Mouse (Mus musculus) megakaryocyte, adult 5-6 weeks (primary cell): ENCODE data around the gene Tnks1bp1. TPM values are rescaled to one million over a fixed set of nuclear protein-coding genes. Genes with fewer than 3 reads are reported as not detected.
A peak's percentile ranks its signal among the peaks of the same experiment; 100 is the strongest.

Experiments used
- ATAC-seq: 2 replicates; pipeline ENCODE4 v1.8.0; 2016; ENCODE audit warnings: mild to moderate bottlenecking, inconsistent platforms; ENCODE audit not compliant: poor library complexity, severe bottlenecking
- total RNA-seq, 2 experiments: library from RNA; stranded (forward) in 1 of 2; stranded (reverse) in 1 of 2; fragments of 153-499, 151-499 nt in 1 of 2; fragments of 221-1000, 200-1000 nt in 1 of 2; gene quantifications; 2 replicates each; pipeline versions ENCODE4 v1.2.3 to v1.2.4; 2015 to 2017

Tnks1bp1 gene
- total RNA-seq, 2 experiments from 2014 or later, result 1.9 to 4.8 TPM

GRCm38 (mm10) chr2:85037047-85038026 is 10.5 kb upstream of the Tnks1bp1 start, which contains the start of the genes Ssrp1 and P2rx3:
Ssrp1 (plus strand) TSS chr2:85037234.
P2rx3 (minus strand) TSS chr2:85037462.
- ATAC-seq, result peak; percentile 86

DNA sequence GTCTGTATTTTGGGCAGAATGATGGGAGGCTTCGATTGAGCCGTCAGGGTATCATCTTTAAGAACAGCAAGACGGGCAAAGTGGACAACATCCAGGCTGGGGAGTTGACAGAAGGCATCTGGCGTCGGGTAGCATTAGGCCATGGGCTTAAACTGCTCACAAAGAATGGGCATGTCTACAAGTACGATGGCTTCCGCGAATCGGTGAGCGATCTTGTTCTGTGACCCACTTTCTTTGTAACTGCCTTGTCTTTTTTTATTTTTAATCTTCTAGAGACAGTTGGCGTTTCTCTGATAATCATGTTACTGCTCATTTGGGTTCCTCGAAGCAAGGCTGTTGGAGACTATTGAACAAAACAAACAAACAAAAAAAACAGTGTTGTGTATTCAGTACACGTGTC is 9.5 kb upstream of the Tnks1bp1 start:
- no peak for ATAC-seq

DNA sequence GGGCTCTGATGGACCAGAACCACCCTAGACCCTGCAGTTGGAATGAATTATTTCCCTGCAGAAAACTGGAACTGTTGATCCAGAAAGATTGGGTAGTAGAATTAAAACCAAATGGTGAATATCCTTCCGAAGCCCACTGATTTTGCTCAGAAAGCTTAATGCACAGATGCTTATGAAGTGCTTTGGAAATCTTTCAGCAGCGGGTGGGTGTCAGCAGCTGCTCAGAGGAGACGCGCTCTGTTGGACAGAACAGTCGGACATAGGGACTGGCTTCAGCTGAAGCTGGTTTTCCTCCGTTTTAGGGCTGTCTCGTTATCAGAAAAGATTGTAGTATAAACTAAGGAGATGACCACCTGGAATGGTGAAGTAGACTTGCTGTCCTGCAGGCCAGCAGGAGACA is 4.2 kb upstream of the Tnks1bp1 start:
- no peak for ATAC-seq

GRCm38 (mm10) chr2:85046222-85046621 is 1.6 kb upstream of the Tnks1bp1 start:
- ATAC-seq, result no peak

DNA sequence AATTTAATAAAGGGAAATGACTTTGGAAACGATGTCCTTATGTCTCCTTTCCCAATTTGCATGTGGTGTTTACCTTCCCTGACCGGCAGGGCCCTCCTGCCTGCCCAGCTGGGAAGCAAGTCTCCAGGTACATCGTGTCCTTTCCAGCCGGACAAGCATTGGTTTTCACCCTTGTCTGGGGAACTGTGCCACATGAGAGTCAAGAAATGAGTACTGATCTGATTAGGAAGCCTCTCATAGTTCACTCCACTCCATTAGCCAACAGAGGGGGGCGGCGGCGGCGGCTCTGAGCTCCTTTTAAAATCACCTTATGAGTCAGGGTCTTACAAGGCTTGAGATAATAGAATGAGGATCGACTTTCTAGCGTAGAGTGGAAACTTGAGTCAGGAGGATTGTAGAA is 741 bp upstream of the Tnks1bp1 start:
- ATAC-seq, result no peak

- peak; percentile 24 for ATAC-seq
These were observed 438 bp downstream of the Tnks1bp1 start for GRCm38 (mm10) chr2:85048168-85048751.

GRCm38 (mm10) chr2:85049277-85049676 is 1.5 kb downstream of the Tnks1bp1 start:
- no peak for ATAC-seq

GRCm38 (mm10) chr2:85050001-85050634 is 2.3 kb downstream of the Tnks1bp1 start:
- ATAC-seq, result no peak

- no peak for ATAC-seq
These were observed 2.9 kb downstream of the Tnks1bp1 start for GRCm38 (mm10) chr2:85050746-85051145.

DNA sequence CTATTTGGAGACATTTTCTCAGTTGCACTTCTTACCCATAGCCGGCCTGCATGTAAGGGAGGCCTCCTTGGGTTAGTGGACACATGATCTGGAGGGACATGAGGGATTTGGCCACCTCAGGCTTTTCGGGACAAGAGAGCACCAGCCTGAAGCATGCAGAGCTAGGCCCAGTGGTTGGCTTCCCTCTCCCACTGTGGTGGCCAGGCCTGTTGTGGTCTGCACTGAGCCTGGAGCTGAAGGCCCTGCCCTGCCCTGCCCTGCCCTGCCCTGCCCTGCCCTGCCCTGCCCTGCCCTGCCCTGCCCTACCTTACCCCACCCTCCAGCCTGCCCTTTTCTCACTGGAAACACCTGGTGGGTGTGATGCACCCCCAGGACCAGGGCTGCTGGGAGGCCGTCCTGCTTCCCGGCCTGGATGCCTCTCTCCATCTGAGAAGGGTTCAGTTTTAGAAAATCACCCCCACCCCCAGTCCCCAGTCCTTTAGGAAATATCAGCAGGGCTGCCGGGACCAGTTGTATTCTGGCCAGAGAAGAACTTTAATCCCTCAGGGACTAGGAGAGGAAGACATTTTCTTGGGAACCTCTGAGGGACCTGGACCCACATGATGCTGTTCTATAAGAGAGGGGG is 5.5 kb downstream of the Tnks1bp1 start:
- ATAC-seq, result no peak

DNA sequence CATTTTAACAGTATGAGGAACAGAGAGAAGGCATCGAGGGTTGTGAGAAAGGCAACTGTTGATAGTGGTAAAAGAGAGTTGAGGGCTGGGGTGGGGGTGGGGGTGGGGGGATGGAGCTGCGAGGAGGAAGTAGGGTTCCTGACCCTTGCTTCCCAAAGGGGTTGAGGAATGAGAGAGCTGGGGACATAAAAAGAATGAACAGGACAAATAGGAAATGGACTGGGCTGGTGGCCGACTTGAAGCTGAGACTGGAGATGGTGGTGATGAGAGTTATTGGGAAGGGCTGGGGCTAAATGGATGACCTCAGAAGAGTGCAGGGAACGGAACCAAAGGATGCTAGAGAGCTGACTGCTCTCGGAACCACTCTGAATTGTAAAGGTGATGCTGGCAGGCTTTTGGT is 8.9 kb downstream of the Tnks1bp1 start:
- no peak for ATAC-seq

DNA sequence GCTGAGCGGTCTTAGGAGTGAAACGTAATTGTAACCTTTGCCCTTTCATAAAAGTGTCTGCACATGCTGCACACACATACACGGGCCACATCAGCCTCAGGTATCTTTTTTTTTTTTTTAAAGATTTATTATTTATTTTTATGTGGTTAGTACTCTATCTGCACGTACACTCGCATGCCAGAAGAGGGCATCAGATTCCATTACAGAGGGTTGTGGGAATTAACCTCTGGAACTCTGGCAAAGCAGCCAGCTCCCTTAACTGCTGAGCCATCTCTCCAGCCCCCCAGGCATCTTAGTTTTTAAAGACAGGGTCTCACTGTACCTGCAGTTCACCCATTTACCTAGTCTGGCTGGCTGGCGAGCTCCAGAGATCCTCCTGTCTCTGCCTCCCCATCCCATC is 11.9 kb downstream of the Tnks1bp1 start:
- ATAC-seq, result no peak

DNA sequence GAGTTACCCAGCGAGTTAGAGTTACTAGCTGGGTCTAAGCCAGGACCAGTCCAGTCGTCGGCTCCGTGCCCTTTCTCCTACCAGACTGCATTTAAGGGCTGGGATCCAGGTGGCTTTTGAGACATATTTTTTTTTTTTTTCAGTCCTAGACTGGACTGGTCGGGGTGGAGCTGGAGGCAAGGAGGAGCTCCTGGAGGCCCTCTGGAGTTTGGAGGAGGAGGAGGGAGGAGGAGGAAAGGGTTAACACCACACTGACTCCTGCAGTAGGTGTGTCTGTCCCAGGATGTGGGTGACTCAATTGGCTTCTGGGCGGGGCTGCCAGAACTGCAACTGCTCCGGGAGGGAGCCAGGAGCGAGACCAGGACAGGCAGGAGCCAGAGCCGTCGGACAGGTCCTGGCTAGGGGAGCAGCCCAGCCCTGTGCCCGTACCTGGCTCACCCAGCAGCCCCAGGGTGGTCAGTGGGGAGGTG is 12.8 kb downstream of the Tnks1bp1 start:
- ATAC-seq, result peak; percentile 72

GRCm38 (mm10) chr2:85061107-85061541 is 13.3 kb downstream of the Tnks1bp1 start:
- ATAC-seq, result no peak

- no peak for ATAC-seq
These were observed 17.5 kb downstream of the Tnks1bp1 start for GRCm38 (mm10) chr2:85065141-85065875.

GRCm38 (mm10) chr2:85066937-85067336 is 19.1 kb downstream of the Tnks1bp1 start:
- ATAC-seq, result no peak

- no peak for ATAC-seq
These were observed 20.2 kb downstream of the Tnks1bp1 start for GRCm38 (mm10) chr2:85067903-85068625.

DNA sequence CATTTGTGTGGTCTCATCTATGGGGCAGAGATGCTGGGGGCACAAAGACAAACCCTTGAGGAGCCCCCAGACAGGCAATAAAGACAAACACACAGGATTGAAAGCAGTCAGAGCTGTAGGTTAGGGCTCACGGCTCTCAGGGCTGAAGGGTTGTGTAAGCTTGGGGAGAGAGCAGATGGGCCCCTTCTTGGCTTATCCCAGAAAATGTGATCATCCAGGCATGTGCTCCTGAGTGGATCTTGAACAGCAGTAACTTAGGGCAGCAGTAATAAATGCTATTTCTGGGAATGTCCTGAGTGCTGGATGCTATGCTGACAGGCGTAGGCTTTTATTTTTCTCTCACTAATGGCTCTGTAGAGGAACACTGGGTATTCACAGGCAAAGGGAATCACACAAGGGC is 20.8 kb downstream of the Tnks1bp1 start:
- ATAC-seq, result no peak

DNA sequence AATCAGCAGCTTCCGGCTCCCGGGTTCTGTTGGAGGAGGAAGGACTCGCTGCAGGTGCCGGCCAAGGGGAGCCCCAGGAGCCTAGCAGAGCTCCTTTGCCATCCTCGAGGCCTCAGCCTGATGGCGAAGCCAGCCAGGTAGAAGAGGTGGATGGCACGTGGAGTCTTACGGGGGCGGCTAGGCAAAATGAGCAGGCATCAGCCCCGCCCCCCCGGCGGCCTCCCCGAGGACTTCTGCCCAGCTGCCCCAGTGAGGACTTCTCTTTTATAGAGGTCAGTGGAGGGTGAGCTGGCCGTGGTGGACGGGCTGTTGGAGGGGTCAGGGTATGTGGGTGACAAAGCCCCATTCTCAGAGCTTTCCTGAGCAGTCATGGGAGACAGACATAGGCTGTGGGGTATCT is 22.3 kb downstream of the Tnks1bp1 start:
- ATAC-seq, result no peak

DNA sequence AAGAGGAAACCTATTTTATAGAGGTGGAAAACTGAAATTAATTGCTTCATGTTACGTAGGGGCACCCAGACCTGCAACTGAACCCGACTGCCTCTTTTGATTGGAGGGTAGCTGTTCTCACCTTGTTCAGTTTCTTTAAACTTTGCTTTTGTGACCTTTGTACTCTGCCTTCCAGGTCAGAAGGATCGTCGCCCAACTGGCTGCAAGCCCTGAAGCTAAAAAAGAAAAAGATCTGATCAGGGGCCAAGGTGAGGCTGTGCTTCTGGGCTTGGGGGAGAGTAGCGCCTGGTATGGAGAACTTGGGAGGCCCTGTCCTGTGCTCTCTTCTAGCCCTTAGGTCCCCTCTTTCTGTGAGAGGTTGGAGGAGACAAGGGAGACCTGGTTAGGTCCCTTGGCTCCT is 24.1 kb downstream of the Tnks1bp1 start:
- ATAC-seq, result no peak
